Mouse (Mus musculus): ENCODE results near the gene Rbl1.

DNA sequence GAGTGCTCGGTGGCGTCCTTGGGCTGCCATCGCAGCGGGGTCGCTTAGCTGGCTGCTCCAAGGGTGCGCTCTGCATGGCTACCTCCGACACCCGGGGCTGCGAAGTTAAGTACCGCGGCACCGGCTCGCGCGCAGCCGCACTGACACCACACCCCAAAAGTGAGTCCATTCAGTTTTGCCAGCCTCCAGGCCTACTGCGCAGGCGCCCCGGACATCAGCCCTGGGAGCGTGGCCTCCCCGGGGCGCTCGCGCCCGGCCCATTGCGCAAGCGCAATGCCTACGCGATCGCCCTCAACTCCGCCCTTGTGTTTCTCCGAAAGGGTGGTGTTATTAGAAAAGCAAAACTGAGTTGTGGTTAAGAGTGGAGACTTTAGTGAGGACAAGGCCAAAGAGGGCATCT lies 69.3 kb downstream of the Rbl1 start, which contains the start of gene Samhd1:
- TF ChIP-seq EP300 (IDR thresholded peaks at IDR 0.05; ENCODE audit: low read depth) (no peak), CTCF (IDR thresholded peaks at IDR 0.05; ENCODE audit: low read depth) (no peak)

Measured in liver, embryonic 14.5 days (tissue).